Mouse (Mus musculus): ENCODE data around the gene Prss48. TPM values are rescaled to one million over a fixed set of nuclear protein-coding genes. Genes with fewer than 3 reads are reported as not detected.
A peak's percentile ranks its signal among the peaks of the same experiment; 100 is the strongest.
"Not testable (repeated sequence)": the region's sequence is repeated elsewhere in the genome, so short reads cannot be mapped to it uniquely, and the experiment has no call there.

Prss48 gene
- polyA plus RNA-seq, 1 experiment = not detected

- DNase-seq (ENCODE audit: low read depth, low spot score) = peak; percentile 75
- WGBS = 27% methylated on average over 6 of the region's 6 CpGs
Measured at GRCm38 (mm10) chr3:86011373-86011772, 9.1 kb upstream of the Prss48 start.

- no peak for DNase-seq (ENCODE audit: low read depth, low spot score)
- WGBS = 67% methylated on average over 3 of the region's 3 CpGs
Measured at GRCm38 (mm10) chr3:86010618-86011017, 8.3 kb upstream of the Prss48 start.

GRCm38 (mm10) chr3:86004751-86005150, 2.5 kb upstream of the Prss48 start:
- whole genome bisulfite sequencing = 96% methylated on average over 10 of the region's 10 CpGs
- no peak for DNase-seq (ENCODE audit: low read depth, low spot score)

GRCm38 (mm10) chr3:86002940-86003339, 649 bp upstream of the Prss48 start:
- DNase-seq (ENCODE audit: low read depth, low spot score) = no peak
- 58% methylated on average over 5 of the region's 5 CpGs for WGBS

GRCm38 (mm10) chr3:86001271-86001670, 1.0 kb downstream of the Prss48 start:
- 96% methylated on average over 3 of the region's 3 CpGs for WGBS
- DNase-seq (ENCODE audit: low read depth, low spot score) = no peak

GRCm38 (mm10) chr3:85994645-85995044, 7.6 kb downstream of the Prss48 start:
- WGBS = 88% methylated on average over 4 of the region's 4 CpGs
- no peak for DNase-seq (ENCODE audit: low read depth, low spot score)

- DNase-seq (ENCODE audit: low read depth, low spot score) = no peak
- WGBS = 44% methylated on average over 11 of the region's 11 CpGs
Measured at GRCm38 (mm10) chr3:85993744-85994143, 8.5 kb downstream of the Prss48 start.

GRCm38 (mm10) chr3:85991802-85992156, 10.5 kb downstream of the Prss48 start:
- WGBS = 13% methylated on average over 5 of the region's 5 CpGs
- no peak for DNase-seq (ENCODE audit: low read depth, low spot score)

GRCm38 (mm10) chr3:85991140-85991801, 11.0 kb downstream of the Prss48 start:
- 41% methylated on average over 6 of the region's 6 CpGs for WGBS
- DNase-seq (ENCODE audit: low read depth, low spot score) = no peak

GRCm38 (mm10) chr3:85987225-85987624, 15.1 kb downstream of the Prss48 start:
- WGBS = 86% methylated on average over 2 of the region's 2 CpGs
- DNase-seq (ENCODE audit: low read depth, low spot score) = no peak

- no peak for DNase-seq (ENCODE audit: low read depth, low spot score)
- 36% methylated on average over 6 of the region's 6 CpGs for WGBS
Measured at GRCm38 (mm10) chr3:85984537-85984936, 17.8 kb downstream of the Prss48 start.

- WGBS = 79% methylated on average over 3 of the region's 3 CpGs
- DNase-seq (ENCODE audit: low read depth, low spot score) = not testable (repeated sequence)
Measured at GRCm38 (mm10) chr3:85981761-85982160, 20.5 kb downstream of the Prss48 start.

- 90% methylated on average over 4 of the region's 4 CpGs for WGBS
- DNase-seq (ENCODE audit: low read depth, low spot score) = no peak
Measured at GRCm38 (mm10) chr3:85980036-85980435, 22.3 kb downstream of the Prss48 start.

GRCm38 (mm10) chr3:85974451-85974850, 27.8 kb downstream of the Prss48 start:
- no peak for DNase-seq (ENCODE audit: low read depth, low spot score)
- WGBS = 96% methylated on average over 4 of the region's 4 CpGs

- WGBS = 53% methylated on average over 10 of the region's 10 CpGs
- DNase-seq (ENCODE audit: low read depth, low spot score) = no peak
Measured at GRCm38 (mm10) chr3:85973376-85974140, 28.7 kb downstream of the Prss48 start.

GRCm38 (mm10) chr3:85971599-85971975, 30.7 kb downstream of the Prss48 start:
- DNase-seq (ENCODE audit: low read depth, low spot score) = peak; percentile 82
- WGBS = 3% methylated on average over 13 of the region's 13 CpGs

GRCm38 (mm10) chr3:85970742-85971598, 31.3 kb downstream of the Prss48 start, which contains the start of gene Sh3d19:
TSS of gene Sh3d19 (plus strand) at chr3:85971109.
- no peak for DNase-seq (ENCODE audit: low read depth, low spot score)
- WGBS = 2% methylated on average over 73 of the region's 73 CpGs

GRCm38 (mm10) chr3:85969040-85969439, 33.3 kb downstream of the Prss48 start:
- 97% methylated on average over 8 of the region's 8 CpGs for WGBS
- no peak for DNase-seq (ENCODE audit: low read depth, low spot score)

- WGBS = 91% methylated on average over 4 of the region's 4 CpGs
- DNase-seq (ENCODE audit: low read depth, low spot score) = no peak
Measured at GRCm38 (mm10) chr3:85965479-85965878, 36.8 kb downstream of the Prss48 start.

GRCm38 (mm10) chr3:85961134-85961533, 41.2 kb downstream of the Prss48 start:
- DNase-seq (ENCODE audit: low read depth, low spot score) = no peak

More at GRCm38 (mm10) chr3:85961134-85961533, 41.2 kb downstream of the Prss48 start:
- WGBS = 20% methylated on average over 5 of the region's 5 CpGs

Measured in large intestine, adult 2 months (tissue).